ENCODE assay signal across 8 mouse cellular contexts in the genomic region with DNA sequence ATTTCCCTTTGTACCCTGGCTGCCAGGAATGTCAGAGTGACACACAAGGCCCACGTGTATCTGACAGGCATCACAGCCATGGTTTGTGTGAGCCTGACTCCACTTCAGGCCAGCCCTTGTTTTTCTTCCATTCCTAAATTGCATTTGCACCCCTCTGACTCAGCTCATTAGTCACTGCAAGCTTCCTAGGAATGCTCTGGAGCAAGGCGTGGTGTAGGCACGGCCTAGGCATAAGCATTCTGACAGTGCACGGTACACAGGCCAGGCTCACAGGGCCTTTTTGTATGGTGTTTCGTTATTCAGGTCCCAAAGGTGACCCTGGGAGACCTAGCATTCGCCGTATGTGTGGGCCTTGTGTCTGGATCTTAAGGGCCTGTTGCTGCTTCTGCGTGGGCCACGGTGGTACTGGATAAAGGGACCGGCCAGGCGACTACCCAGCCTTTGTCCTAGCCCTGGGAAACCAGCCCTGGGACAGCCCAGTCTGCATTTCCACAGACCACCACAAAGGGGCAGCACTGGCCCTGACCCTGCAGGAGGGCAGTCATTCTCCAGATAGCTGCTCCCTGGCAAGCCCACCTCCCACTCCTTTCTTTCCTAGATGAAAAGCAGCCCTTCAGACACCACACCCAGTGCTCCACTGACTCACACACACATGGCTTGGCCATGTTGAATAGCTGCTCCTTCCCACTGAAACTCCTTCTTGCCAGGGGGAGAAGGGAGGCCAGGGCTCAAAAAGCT. TPM values are rescaled to one million over a fixed set of nuclear protein-coding genes. Genes with fewer than 3 reads are reported as not detected.
A peak's percentile ranks its signal among the peaks of the same experiment; 100 is the strongest.
DNase-seq lines count a peak whose midpoint lies in the region; ATAC-seq and TF ChIP-seq lines count a peak whose summit lies in the region.

No protein-coding gene starts in this region.

- DNase-seq in hindbrain, embryonic 10.5 days (ENCODE audit: low spot score) = peak; percentile 67
- peak; percentile 29 to 59 for DNase-seq in CD8-positive naive resting alpha-beta T cell, adult 2 months (ENCODE audit: low read depth in 2 of 2, low spot score in 2 of 2)
- DNase-seq in adrenal gland, postnatal 25 days = peak; percentile 69
- DNase-seq in gastrocnemius, postnatal 10 days = peak; percentile 80
- peak; percentile 78 for DNase-seq in kidney, postnatal 10 days
- peak; percentile 64 to 72 for DNase-seq in urinary bladder, postnatal 36 days (ENCODE audit: low spot score in 2 of 2)

- H3K27ac ChIP-seq in hindbrain, embryonic 10.5 days = peak overlapping the region; percentile 17; the same call in 1 of the 2 replicates
- H3K27ac ChIP-seq in hindbrain, embryonic 13.5 days = no peak overlapping the region

- H3K36me3 ChIP-seq in hindbrain, embryonic 10.5 days = peaks cover 87% of the 10 kb centered on the region
- H3K36me3 ChIP-seq in hindbrain, embryonic 13.5 days = peaks cover 75% of the 10 kb centered on the region
- H3K36me3 ChIP-seq in myocyte (ENCODE audit: control insufficient read depth, insufficient read depth) = peaks cover 46% of the 10 kb centered on the region

- H3K4me2 ChIP-seq in hindbrain, embryonic 13.5 days = no peak overlapping the region
- peak overlapping the region; percentile 60 for H3K4me2 ChIP-seq in myocyte (ENCODE audit: low read depth)

- H3K4me3 ChIP-seq in hindbrain, embryonic 10.5 days = no peak overlapping the region
- no peak overlapping the region for H3K4me3 ChIP-seq in hindbrain, embryonic 13.5 days
- H3K4me3 ChIP-seq in myocyte = no peak overlapping the region

- no peaks in the 10 kb centered on the region for H3K9me3 ChIP-seq in hindbrain, embryonic 10.5 days
- H3K9me3 ChIP-seq in hindbrain, embryonic 13.5 days = 0 out of 2 replicates have a peak, but pooled peaks cover 3% of the 10 kb centered on the region

- TF ChIP-seq POLR2A in myocyte (IDR thresholded peaks at IDR 0.05; ENCODE audit: insufficient read length, low read depth) = peak; percentile 59

- 77% methylated on average over 11 of the region's 11 CpGs for WGBS in hindbrain, embryonic 10.5 days
- WGBS in hindbrain, embryonic 13.5 days = 73% methylated on average over 11 of the region's 11 CpGs

- peaks cover 2% of the 10 kb centered on the region; the same call in 1 of the 2 replicates for H3K27me3 ChIP-seq in hindbrain, embryonic 10.5 days (ENCODE audit: insufficient read depth, poor library complexity, severe bottlenecking)
- no peaks in the 10 kb centered on the region for H3K27me3 ChIP-seq in hindbrain, embryonic 13.5 days
- H3K27me3 ChIP-seq in myocyte (ENCODE audit: control insufficient read depth, insufficient read depth, insufficient read length) = no peaks in the 10 kb centered on the region

- peaks cover 21% of the 10 kb centered on the region for H3K4me1 ChIP-seq in hindbrain, embryonic 10.5 days (replicated peaks)
- 0 out of 2 replicates have a peak, but pooled peaks cover 11% of the 10 kb centered on the region for H3K4me1 ChIP-seq in hindbrain, embryonic 13.5 days (replicated peaks)

- no peak for ATAC-seq in hindbrain, embryonic 13.5 days (ENCODE audit: low FRiP score)

- no peak overlapping the region for H3K9ac ChIP-seq in hindbrain, embryonic 13.5 days

- H3ac ChIP-seq in myocyte (ENCODE audit: control insufficient read depth, insufficient read length) = no peak overlapping the region

- no peaks in the 10 kb centered on the region for H3K79me2 ChIP-seq in myocyte (ENCODE audit: control insufficient read depth, insufficient read depth)

TF ChIP-seq in myocyte, 11 proteins besides CTCF, POLR2A, EP300 and RAD21:
- TF ChIP-seq USF1 (IDR thresholded peaks at IDR 0.05; ENCODE audit: low read depth) (no peak), REST (IDR thresholded peaks at IDR 0.05; ENCODE audit: insufficient read depth, insufficient read length) (no peak), TCF3 (IDR thresholded peaks at IDR 0.05; ENCODE audit: insufficient read length, low read depth) (no peak), CEBPB (IDR thresholded peaks at IDR 0.05; ENCODE audit: insufficient read depth, poor library complexity, severe bottlenecking) (peak; percentile 76; the same call in 1 of the 2 replicates), MAX (IDR thresholded peaks at IDR 0.05; ENCODE audit: low read depth) (peak; percentile 96), E2F4 (IDR thresholded peaks at IDR 0.05; ENCODE audit: insufficient read depth) (no peak), SRF (IDR thresholded peaks at IDR 0.05; ENCODE audit: control insufficient read depth, insufficient read length, low read depth) (peak; percentile 65), MYOG (IDR thresholded peaks at IDR 0.05; ENCODE audit: control insufficient read depth in 1 of 3, insufficient read depth in 1 of 3, insufficient read length in 2 of 3, low read depth in 2 of 3) (peak in 1 of 3 experiments; percentile 62), TCF12 (IDR thresholded peaks at IDR 0.05; ENCODE audit: insufficient read depth, poor library complexity, severe bottlenecking) (no peak), POLR2AphosphoS2 (IDR thresholded peaks at IDR 0.05; ENCODE audit: insufficient read length, low read depth) (peak; percentile 54), MYOD1 (IDR thresholded peaks at IDR 0.05; ENCODE audit: control insufficient read depth in 1 of 3, insufficient read length in 2 of 3, low read depth in 2 of 3) (peak in 2 of 3 experiments; percentile 11 to 52)

RNA-seq across cellular contexts. Expression of a gene that starts 7.9 kb away (rescaled TPM):
- polyA plus RNA-seq in hindbrain, embryonic 10.5 days (2016; fragmentation: Nextera tagmentation; extraction: Ambion mirVana) = 180 and 190 TPM in 2 replicates
- polyA plus RNA-seq in hindbrain, embryonic 13.5 days (2015; fragmentation: Nextera tagmentation; extraction: Ambion mirVana) = 144 and 146 TPM in 2 replicates
- 108 and 124 TPM in 2 replicates for total RNA-seq in adrenal gland, postnatal 25 days (2021)
- total RNA-seq in gastrocnemius, postnatal 10 days (2021) = 10 to 100 TPM; 33.8 to 43.3 TPM
- 85.9 TPM for polyA plus RNA-seq in myocyte (2012; fragmentation: generic; extraction: Trizol)

RNA-seq across cellular contexts. Expression of a gene that starts 15.3 kb away (rescaled TPM):
- 240 and 270 TPM in 2 replicates for polyA plus RNA-seq in hindbrain, embryonic 10.5 days (2016; fragmentation: Nextera tagmentation; extraction: Ambion mirVana)
- 117 and 134 TPM in 2 replicates for polyA plus RNA-seq in hindbrain, embryonic 13.5 days (2015; fragmentation: Nextera tagmentation; extraction: Ambion mirVana)
- total RNA-seq in adrenal gland, postnatal 25 days (2021) = 349 and 393 TPM in 2 replicates
- 100 to 1,000 TPM in 1 of 2 experiments, 10 to 100 TPM in 1; 91.3 to 102 TPM for total RNA-seq in gastrocnemius, postnatal 10 days (2021)
- polyA plus RNA-seq in myocyte (2012; fragmentation: generic; extraction: Trizol) = 707 TPM

RNA-seq across cellular contexts. Expression of a gene that starts 34.5 kb away (rescaled TPM):
- 85.3 and 85.4 TPM in 2 replicates for polyA plus RNA-seq in hindbrain, embryonic 10.5 days (2016; fragmentation: Nextera tagmentation; extraction: Ambion mirVana)
- 72.7 and 74.8 TPM in 2 replicates for polyA plus RNA-seq in hindbrain, embryonic 13.5 days (2015; fragmentation: Nextera tagmentation; extraction: Ambion mirVana)
- 100 and 102 TPM in 2 replicates for total RNA-seq in adrenal gland, postnatal 25 days (2021)
- 10 to 100 TPM; 41.0 to 44.3 TPM for total RNA-seq in gastrocnemius, postnatal 10 days (2021)
- polyA plus RNA-seq in myocyte (2012; fragmentation: generic; extraction: Trizol) = 172 TPM
